Mouse (Mus musculus) thymus, adult 18-20 months (tissue): ENCODE results near the gene Vmn1r235.
"Not testable (repeated sequence)": the region's sequence is repeated elsewhere in the genome, so short reads cannot be mapped to it uniquely, and the experiment has no call there.

Experiments used
- DNase-seq, 2 experiments: peaks; one replicate each; pipeline ENCODE4 v3.0.0; 2022; ENCODE audit warnings: mixed read lengths in 2 of 2

Vmn1r235 gene

GRCm38 (mm10) chr17:21256111-21256510 is at the start of gene Vmn1r235:
TSS of gene Vmn1r235 (plus strand) at chr17:21256411.
- no peak for DNase-seq

- not testable (repeated sequence) for DNase-seq
Measured at GRCm38 (mm10) chr17:21211081-21211480, 45.1 kb upstream of the Vmn1r235 start.

GRCm38 (mm10) chr17:21225787-21226186 is 30.4 kb upstream of the Vmn1r235 start, which contains the start of gene Vmn1r234:
TSS of gene Vmn1r234 (plus strand) at chr17:21226087.
- DNase-seq, result no peak

- DNase-seq, result peak in 1 of 2 experiments; percentile 26
Measured at GRCm38 (mm10) chr17:21231654-21232053, 24.6 kb upstream of the Vmn1r235 start.

- peak in 1 of 2 experiments; percentile 13 for DNase-seq
Measured at GRCm38 (mm10) chr17:21272103-21272502, 15.9 kb downstream of the Vmn1r235 start.

GRCm38 (mm10) chr17:21282642-21283041 is 26.4 kb downstream of the Vmn1r235 start, which contains the start of gene Vmn1r236:
TSS of gene Vmn1r236 (plus strand) at chr17:21282942.
- DNase-seq, result no peak

- no peak for DNase-seq
Measured at GRCm38 (mm10) chr17:21284395-21284794, 28.2 kb downstream of the Vmn1r235 start.

- no peak for DNase-seq
Measured at GRCm38 (mm10) chr17:21289695-21290094, 33.5 kb downstream of the Vmn1r235 start.

- no peak for DNase-seq
Measured at GRCm38 (mm10) chr17:21311565-21311964, 55.4 kb downstream of the Vmn1r235 start, which contains the start of gene Vmn1r237. TSS of gene Vmn1r237 (plus strand) at chr17:21311865.
